Mouse (Mus musculus) hindbrain, embryonic 11.5 days (tissue): ENCODE measurements at regions not wholly inside any gene's neighbourhood (a gene's known extent, or its start where the extent isn't known, plus 50 kb on each side); places are given as distances from the start of the nearest gene placed in this dataset.

Source experiments
- ATAC-seq: fragments of 200-750 bp; cut with Nextera tagmentation; 2 replicates; pipeline ENCODE4 v1.8.0; 2017; ENCODE audit warnings: mild to moderate bottlenecking, moderate TSS enrichment, moderate library complexity; ENCODE audit not compliant: low FRiP score
- DNase-seq: peaks from one replicate; pipeline ENCODE4 v3.0.0-alpha.2; 2015; ENCODE audit warnings: low spot score
- H3K27ac ChIP-seq: fragments of 300-500 bp; sonication (generic); 2 replicates; pipeline ENCODE4 v1.5.1; 2014; ENCODE audit warnings: mild to moderate bottlenecking, low read depth, low read length
- H3K27me3 ChIP-seq: fragments of 300-500 bp; sonication (generic); 2 replicates; pipeline ENCODE4 v1.6.1; 2014; ENCODE audit warnings: mild to moderate bottlenecking, low read length, moderate library complexity, mixed read lengths; ENCODE audit not compliant: control insufficient read depth, insufficient read depth
- H3K36me3 ChIP-seq: fragments of 300-500 bp; sonication (generic); 2 replicates; pipeline ENCODE4 v1.6.1; 2014; ENCODE audit warnings: mild to moderate bottlenecking, low read length, moderate library complexity, mixed read lengths; ENCODE audit not compliant: control insufficient read depth, insufficient read depth
- H3K4me1 ChIP-seq: fragments of 300-500 bp; sonication (generic); replicated peaks from 2 replicates; pipeline ENCODE4 v1.6.1; 2014; ENCODE audit warnings: low read length, mixed read lengths; ENCODE audit not compliant: control insufficient read depth, insufficient read depth
- H3K4me2 ChIP-seq: fragments of 300-500 bp; sonication (generic); replicated peaks from 2 replicates; pipeline ENCODE4 v1.6.1; 2014; ENCODE audit warnings: mild to moderate bottlenecking, low read depth, low read length
- H3K4me3 ChIP-seq: fragments of 300-500 bp; sonication (generic); 2 replicates; pipeline ENCODE4 v1.5.1; 2014; ENCODE audit warnings: low read depth, low read length
- H3K9ac ChIP-seq: fragments of 300-500 bp; sonication (generic); 2 replicates; pipeline ENCODE4 v1.6.1; 2014; ENCODE audit warnings: low read depth, low read length
- H3K9me3 ChIP-seq: fragments of 300-500 bp; sonication (generic); 2 replicates; pipeline ENCODE4 v1.6.1; 2016; ENCODE audit warnings: low read length; ENCODE audit not compliant: control insufficient read depth
- WGBS: fragments of 180-500 bp; shearing (Covaris S2); extraction: QIAGEN DNeasy Blood & Tissue Kit; methylation state at CpG from one replicate; pipeline ENCODE4 v1.1.7; 2014; 5-methylcytosine and 5-hydroxymethylcytosine counted together

DNA sequence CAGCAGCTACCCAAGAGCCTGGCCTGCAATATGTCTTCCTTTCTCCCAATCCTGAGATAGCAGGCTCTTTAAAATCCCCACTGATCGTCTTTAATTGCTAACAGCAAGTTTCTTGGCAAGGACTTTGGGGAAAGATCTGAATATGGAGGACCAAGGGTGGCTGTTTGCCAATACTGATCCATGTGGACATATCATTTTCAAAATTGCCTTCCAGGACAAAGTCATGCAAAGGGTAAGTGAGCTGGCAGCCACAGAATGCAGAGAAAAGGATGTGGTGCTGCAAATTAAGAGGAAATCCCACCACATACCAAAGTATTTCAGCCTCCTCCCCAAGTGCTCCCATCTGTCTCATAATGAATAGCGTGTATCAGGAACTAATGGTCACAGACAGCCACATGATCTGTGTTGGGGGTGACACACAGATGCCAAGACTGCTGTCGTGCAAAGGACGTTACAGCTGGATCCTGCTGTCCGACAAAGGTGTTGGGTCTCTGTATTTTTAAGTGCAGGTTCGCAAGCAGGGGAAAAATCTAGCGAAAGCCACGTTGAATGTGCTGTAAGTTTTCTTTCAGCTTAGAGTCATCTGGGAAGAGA, 87.6 kb upstream of the 1700024P04Rik start:
- 80% methylated on average over 8 of the region's 8 CpGs for WGBS

GRCm38 (mm10) chr13:99071413-99071812, 87.0 kb upstream of the 1700024P04Rik start:
- Histone ChIP-seq H3K27ac (no peak overlapping the region), H3K36me3 (no peaks in the 10 kb centered on the region), H3K4me1 (no peaks in the 10 kb centered on the region), H3K27me3 (no peaks in the 10 kb centered on the region), H3K9ac (no peak overlapping the region), H3K4me2 (no peak overlapping the region), H3K4me3 (no peak overlapping the region), H3K9me3 (no peaks in the 10 kb centered on the region)
- no peak for ATAC-seq
- no peak for DNase-seq
- WGBS, result 48% methylated on average over 6 of the region's 6 CpGs

More for the DNA sequence above, 87.6 kb upstream of the 1700024P04Rik start:
- Histone ChIP-seq H3K27me3 (no peaks in the 10 kb centered on the region), H3K9me3 (no peaks in the 10 kb centered on the region), H3K36me3 (no peaks in the 10 kb centered on the region), H3K27ac (no peak overlapping the region), H3K4me2 (no peak overlapping the region), H3K9ac (no peak overlapping the region), H3K4me3 (no peak overlapping the region), H3K4me1 (no peaks in the 10 kb centered on the region)
- no peak for DNase-seq
- no peak for ATAC-seq

DNA sequence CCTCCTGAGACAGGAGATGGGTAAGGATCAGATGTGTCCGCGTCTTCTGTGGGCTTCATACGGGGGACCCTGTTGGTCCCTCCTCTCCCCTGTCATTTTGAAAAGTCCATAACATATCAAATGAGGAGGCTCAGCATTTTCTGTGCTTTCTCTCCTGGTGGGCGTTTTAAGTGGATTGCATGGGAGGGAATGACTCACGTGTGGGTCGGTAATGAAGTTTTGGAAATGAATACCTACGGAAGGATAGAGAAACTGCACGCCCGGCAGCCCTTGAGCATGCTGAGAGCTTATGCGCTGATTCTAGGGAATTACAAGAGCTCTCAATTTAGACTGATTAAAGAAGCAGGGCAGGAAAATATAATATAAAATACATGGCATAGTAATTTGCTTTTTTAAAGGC, 85.4 kb upstream of the 1700024P04Rik start:
- 91% methylated on average over 10 of the region's 10 CpGs for WGBS
- ATAC-seq, result no peak

DNA sequence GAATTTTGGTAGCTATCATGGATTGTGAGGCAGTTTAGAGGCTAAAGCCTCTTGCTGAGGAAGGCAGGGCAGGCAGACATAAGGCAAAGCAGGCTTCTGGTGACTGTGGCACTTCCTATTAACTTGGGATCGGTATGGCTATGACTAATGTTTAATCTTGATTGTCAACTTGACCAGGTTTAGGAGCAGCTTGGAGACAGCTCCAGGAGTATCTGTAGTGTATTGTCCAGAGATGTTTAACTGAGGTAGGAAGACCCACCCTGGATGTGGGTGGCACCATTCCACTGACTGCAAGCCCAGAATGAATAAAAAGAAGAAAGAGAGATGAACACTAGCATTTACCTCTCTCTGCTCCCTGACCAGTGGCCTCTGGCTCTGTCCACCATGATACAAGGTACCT, 83.1 kb upstream of the 1700024P04Rik start:
- no peaks in the 10 kb centered on the region for H3K9me3 ChIP-seq
- no peaks in the 10 kb centered on the region for H3K27me3 ChIP-seq
- H3K4me2 ChIP-seq, result no peak overlapping the region
- H3K9ac ChIP-seq, result no peak overlapping the region
- no peak overlapping the region for H3K27ac ChIP-seq
- H3K4me3 ChIP-seq, result no peak overlapping the region
- no peaks in the 10 kb centered on the region for H3K4me1 ChIP-seq
- DNase-seq (no peak), ATAC-seq (no peak)
- WGBS, result 75% methylated on average over 1 of the region's 1 CpGs
- no peaks in the 10 kb centered on the region for H3K36me3 ChIP-seq

More for the DNA sequence above, 85.4 kb upstream of the 1700024P04Rik start:
- Histone ChIP-seq H3K36me3 (no peaks in the 10 kb centered on the region), H3K27me3 (no peaks in the 10 kb centered on the region), H3K4me2 (no peak overlapping the region), H3K27ac (no peak overlapping the region), H3K9ac (no peak overlapping the region), H3K4me3 (no peak overlapping the region), H3K4me1 (no peaks in the 10 kb centered on the region), H3K9me3 (no peaks in the 10 kb centered on the region)
- DNase-seq, result no peak

DNA sequence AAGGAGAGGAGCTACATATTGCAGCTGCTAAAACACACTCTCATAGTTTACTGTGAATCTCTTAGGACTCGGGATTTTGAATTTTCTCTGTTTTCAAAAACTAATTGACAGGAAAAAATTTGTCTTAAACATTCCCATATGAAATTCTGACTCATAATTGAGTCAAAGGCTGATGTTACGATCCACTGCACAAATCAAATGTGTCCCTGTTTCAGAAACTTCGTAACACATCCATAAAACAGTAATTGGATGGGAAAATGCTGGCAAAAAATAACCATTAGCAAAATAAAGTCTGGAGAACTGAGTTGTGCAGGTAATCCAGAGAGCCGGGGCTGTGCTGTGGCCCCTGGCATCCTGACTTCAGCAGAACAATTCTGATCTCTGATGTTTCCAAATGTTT, 79.1 kb upstream of the 1700024P04Rik start:
- no peak for ATAC-seq

DNA sequence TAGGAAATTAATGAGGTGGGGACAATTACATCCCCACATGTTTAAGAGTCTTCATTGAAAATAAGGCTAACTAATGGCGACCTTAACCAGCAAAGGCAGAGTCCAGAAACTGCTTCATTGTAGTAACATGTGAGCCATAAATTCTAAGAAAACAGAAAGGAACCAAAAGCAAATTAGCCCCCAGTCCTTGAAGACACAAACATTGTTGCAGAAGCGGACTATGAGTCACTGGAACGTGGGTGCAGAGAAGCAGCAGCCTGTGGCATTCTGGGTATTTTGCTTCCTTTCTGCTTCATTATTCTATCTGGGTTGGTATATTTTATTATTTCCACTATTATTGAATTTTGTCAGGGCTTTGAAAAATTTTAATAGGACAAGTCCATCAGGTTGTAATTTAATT, 78.6 kb upstream of the 1700024P04Rik start:
- no peaks in the 10 kb centered on the region for H3K27me3 ChIP-seq
- DNase-seq, result no peak
- H3K27ac ChIP-seq, result no peak overlapping the region
- no peak for ATAC-seq
- no peak overlapping the region for H3K4me3 ChIP-seq
- H3K4me2 ChIP-seq, result no peak overlapping the region
- no peaks in the 10 kb centered on the region for H3K9me3 ChIP-seq
- no peak overlapping the region for H3K9ac ChIP-seq
- H3K36me3 ChIP-seq, result no peaks in the 10 kb centered on the region
- no peaks in the 10 kb centered on the region for H3K4me1 ChIP-seq
- WGBS, result 91% methylated on average over 3 of the region's 3 CpGs

More for the DNA sequence above, 79.1 kb upstream of the 1700024P04Rik start:
- no peak overlapping the region for H3K27ac ChIP-seq
- DNase-seq, result no peak
- no peak overlapping the region for H3K9ac ChIP-seq
- H3K4me1 ChIP-seq, result no peaks in the 10 kb centered on the region
- no peaks in the 10 kb centered on the region for H3K27me3 ChIP-seq
- no peaks in the 10 kb centered on the region for H3K9me3 ChIP-seq
- 83% methylated on average over 4 of the region's 4 CpGs for WGBS
- H3K36me3 ChIP-seq, result no peaks in the 10 kb centered on the region
- no peak overlapping the region for H3K4me2 ChIP-seq
- no peak overlapping the region for H3K4me3 ChIP-seq

GRCm38 (mm10) chr13:99058131-99058970, 74.0 kb upstream of the 1700024P04Rik start:
- Histone ChIP-seq H3K27me3 (no peaks in the 10 kb centered on the region), H3K4me3 (no peak overlapping the region), H3K9me3 (no peaks in the 10 kb centered on the region), H3K9ac (no peak overlapping the region), H3K36me3 (no peaks in the 10 kb centered on the region), H3K27ac (no peak overlapping the region), H3K4me2 (no peak overlapping the region), H3K4me1 (no peaks in the 10 kb centered on the region; the same call in 1 of the 2 replicates)
- ATAC-seq (no peak), DNase-seq (no peak)
- 86% methylated on average over 13 of the region's 13 CpGs for WGBS

- H3K27ac ChIP-seq, result no peak overlapping the region
- H3K9ac ChIP-seq, result no peak overlapping the region
- no peaks in the 10 kb centered on the region for H3K9me3 ChIP-seq
- H3K4me3 ChIP-seq, result no peak overlapping the region
- DNase-seq (no peak), ATAC-seq (no peak)
- H3K36me3 ChIP-seq, result no peaks in the 10 kb centered on the region
- 79% methylated on average over 6 of the region's 6 CpGs for whole genome bisulfite sequencing
- no peak overlapping the region for H3K4me2 ChIP-seq
- no peaks in the 10 kb centered on the region for H3K27me3 ChIP-seq
- no peaks in the 10 kb centered on the region; the same call in 1 of the 2 replicates for H3K4me1 ChIP-seq
Measured at GRCm38 (mm10) chr13:99057696-99058095, 73.3 kb upstream of the 1700024P04Rik start.

DNA sequence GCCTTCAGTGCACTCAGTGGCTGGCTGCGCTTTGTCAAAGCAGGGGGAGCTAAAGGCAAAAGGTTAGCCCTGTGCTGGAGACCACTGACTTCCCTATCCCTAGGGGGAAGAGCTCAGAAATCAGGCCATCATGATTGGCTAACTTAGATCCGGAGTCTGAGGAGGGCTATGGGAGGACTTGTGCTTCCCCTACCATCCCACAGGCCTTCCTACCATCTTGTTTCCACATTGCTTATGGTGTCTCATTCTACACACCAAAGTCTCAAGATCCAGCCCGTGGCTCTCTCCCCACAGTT, 72.9 kb upstream of the 1700024P04Rik start:
- H3K9me3 ChIP-seq, result no peaks in the 10 kb centered on the region
- no peaks in the 10 kb centered on the region; the same call in 1 of the 2 replicates for H3K4me1 ChIP-seq
- ATAC-seq (no peak), DNase-seq (no peak)
- H3K27me3 ChIP-seq, result no peaks in the 10 kb centered on the region
- no peak overlapping the region for H3K4me2 ChIP-seq
- H3K4me3 ChIP-seq, result no peak overlapping the region
- H3K36me3 ChIP-seq, result no peaks in the 10 kb centered on the region
- H3K9ac ChIP-seq, result no peak overlapping the region
- WGBS, result 59% methylated on average over 3 of the region's 3 CpGs
- H3K27ac ChIP-seq, result no peak overlapping the region
